Mouse (Mus musculus): ENCODE data around the gene Aoc2. TPM values are rescaled to one million over a fixed set of nuclear protein-coding genes. Genes with fewer than 3 reads are reported as not detected.

Aoc2 gene
- polyA plus RNA-seq, 1 experiment from 2014 or later: 2.1 TPM

DNA sequence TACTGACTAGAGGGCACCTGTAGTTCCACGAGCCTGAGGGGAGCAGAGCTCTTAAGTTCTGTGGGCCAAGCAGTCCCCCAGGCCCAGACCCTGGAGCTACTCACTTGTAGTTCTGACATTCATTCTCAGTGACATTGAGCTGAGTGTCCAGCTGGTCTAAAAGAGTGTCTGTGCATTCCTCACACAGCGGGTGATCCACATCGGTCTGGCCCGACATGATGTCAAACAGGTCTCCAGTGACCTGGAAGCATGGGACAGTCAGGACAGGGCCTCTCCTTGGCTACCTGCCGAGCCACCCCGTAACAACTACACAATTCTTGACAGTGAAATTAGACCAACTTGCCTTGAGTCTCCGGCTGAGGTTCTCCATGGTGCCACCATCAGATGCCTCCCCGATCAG, 29.7 kb upstream of the Aoc2 start:
- peaks cover 82% of the 10 kb centered on the region for H3K36me3 ChIP-seq
- 93% methylated on average over 8 of the region's 8 CpGs for WGBS
- ATAC-seq (ENCODE audit: low FRiP score, low read depth): no peak

DNA sequence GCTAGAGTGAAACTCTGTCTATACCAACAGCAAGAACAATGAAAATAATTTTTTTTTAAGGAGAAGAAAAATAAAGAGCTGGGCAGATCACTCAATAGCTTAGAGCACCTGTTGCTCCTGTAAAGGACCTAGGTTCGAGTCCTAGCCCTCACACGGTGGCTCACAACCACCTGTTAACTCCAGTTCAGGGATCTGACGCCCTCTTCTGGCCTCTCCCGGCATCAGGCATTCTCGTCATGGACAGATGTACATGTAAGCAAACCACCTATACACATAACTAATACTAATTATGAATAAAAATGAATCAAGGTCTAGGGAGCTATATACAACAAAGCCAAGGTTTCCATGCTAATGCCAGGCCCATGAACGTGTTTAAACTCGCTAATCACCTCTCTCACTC, 24.0 kb upstream of the Aoc2 start:
- Histone ChIP-seq H3K9ac (replicated peaks) (peak overlapping the region; percentile 86; the same call in 1 of the 2 replicates), H3K4me3 (peak overlapping the region; percentile 95), H3K9me3 (no peaks in the 10 kb centered on the region), H3K36me3 (peaks cover 28% of the 10 kb centered on the region), H3K4me1 (peaks cover 14% of the 10 kb centered on the region), H3K4me2 (replicated peaks) (peak overlapping the region; percentile 98), H3K27me3 (no peaks in the 10 kb centered on the region), H3K27ac (replicated peaks) (no peak overlapping the region)
- no peak for ATAC-seq (ENCODE audit: low FRiP score, low read depth)
- WGBS: 66% methylated on average over 7 of the region's 7 CpGs

More for the DNA sequence above, 29.7 kb upstream of the Aoc2 start:
- no peak overlapping the region for H3K4me2 ChIP-seq (replicated peaks)
- H3K4me3 ChIP-seq: no peak overlapping the region
- 0 out of 2 replicates have a peak, but pooled peaks cover under 1% of the 10 kb centered on the region for H3K4me1 ChIP-seq
- no peak overlapping the region for H3K9ac ChIP-seq (replicated peaks)
- no peaks in the 10 kb centered on the region for H3K9me3 ChIP-seq
- no peak overlapping the region for H3K27ac ChIP-seq (replicated peaks)
- no peaks in the 10 kb centered on the region for H3K27me3 ChIP-seq

DNA sequence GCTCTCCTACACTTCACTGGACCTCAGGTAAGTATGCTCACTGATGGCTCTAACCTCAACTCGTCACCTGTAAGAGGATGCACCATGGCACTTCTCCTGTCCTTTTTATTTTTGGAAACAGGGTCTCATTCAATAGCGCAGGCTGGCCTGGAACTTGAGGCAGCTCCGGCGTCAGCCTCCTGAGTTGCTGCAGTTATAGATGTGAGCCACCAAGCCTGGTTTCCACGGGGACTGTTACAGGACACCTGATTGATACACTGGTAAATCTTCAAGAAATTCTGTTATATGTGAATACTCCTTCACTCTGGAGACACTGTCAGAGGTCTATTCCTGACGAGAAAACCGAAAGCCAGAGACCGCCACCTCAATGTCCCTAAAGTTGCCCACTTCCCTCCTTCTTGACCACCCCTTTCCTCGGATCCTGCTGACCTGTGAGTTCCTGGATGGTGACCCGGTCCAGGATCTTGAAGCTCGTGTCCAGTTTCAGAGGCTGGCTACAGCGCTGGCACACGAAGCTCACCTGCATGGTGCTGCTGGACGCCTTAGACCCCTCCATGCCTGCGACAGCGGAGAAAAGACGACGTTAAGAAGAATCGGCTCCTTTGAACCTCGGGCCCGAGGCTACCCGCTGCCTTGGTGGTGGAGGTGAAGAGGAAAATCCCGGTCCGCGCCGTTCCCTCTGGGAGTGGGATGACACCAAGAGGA, 23.4 kb upstream of the Aoc2 start:
- WGBS: 13% methylated on average over 26 of the region's 26 CpGs
- Histone ChIP-seq H3K4me3 (peak overlapping the region; percentile 95), H3K9ac (replicated peaks) (peak overlapping the region; percentile 86), H3K36me3 (peaks cover 22% of the 10 kb centered on the region), H3K4me1 (peaks cover 14% of the 10 kb centered on the region), H3K27me3 (no peaks in the 10 kb centered on the region), H3K4me2 (replicated peaks) (peak overlapping the region; percentile 98), H3K27ac (replicated peaks) (peak overlapping the region; percentile 64; the same call in 1 of the 2 replicates), H3K9me3 (no peaks in the 10 kb centered on the region)
- peak; percentile 38 for ATAC-seq (ENCODE audit: low FRiP score, low read depth)

GRCm38 (mm10) chr11:101302004-101302798, 22.7 kb upstream of the Aoc2 start, which contains the start of gene Becn1:
Gene Becn1 (minus strand): TSS chr11:101302286.
- H3K4me1 ChIP-seq: peaks cover 14% of the 10 kb centered on the region
- H3K9me3 ChIP-seq: no peaks in the 10 kb centered on the region
- peak within 1 kb of the TSS; percentile 98 for H3K4me2 ChIP-seq (replicated peaks)
- H3K36me3 ChIP-seq: peaks cover 20% of the 10 kb centered on the region
- ATAC-seq (ENCODE audit: low FRiP score, low read depth): peak; percentile 82
- peak within 1 kb of the TSS; percentile 64; the same call in 1 of the 2 replicates for H3K27ac ChIP-seq (replicated peaks)
- H3K27me3 ChIP-seq: no peaks in the 10 kb centered on the region
- H3K9ac ChIP-seq (replicated peaks): peak within 1 kb of the TSS; percentile 86
- 7% methylated on average over 39 of the region's 39 CpGs for WGBS
- peak within 1 kb of the TSS; percentile 95 for H3K4me3 ChIP-seq

DNA sequence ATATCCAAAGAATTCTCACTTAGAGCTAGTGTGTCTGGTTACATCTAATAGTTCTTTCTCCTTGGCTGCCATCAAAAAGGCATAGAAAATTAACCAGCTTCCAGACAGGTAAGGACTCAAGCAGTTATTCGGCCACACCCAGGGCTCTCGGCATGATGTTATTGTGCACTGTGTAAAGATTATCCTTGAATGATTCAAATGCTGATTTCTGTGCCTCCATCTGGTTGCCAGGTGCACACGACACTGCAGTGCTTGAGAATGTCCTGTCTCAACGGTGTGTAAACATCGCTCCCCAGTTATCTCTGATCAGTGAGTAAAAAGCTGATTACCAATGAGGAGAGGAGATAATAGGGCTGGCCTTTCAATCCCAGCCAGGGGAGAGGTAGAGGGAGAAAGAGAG, 17.1 kb upstream of the Aoc2 start:
- Histone ChIP-seq H3K4me2 (replicated peaks) (no peak overlapping the region), H3K9ac (replicated peaks) (no peak overlapping the region), H3K9me3 (no peaks in the 10 kb centered on the region), H3K27ac (replicated peaks) (no peak overlapping the region), H3K4me3 (no peak overlapping the region), H3K36me3 (no peaks in the 10 kb centered on the region), H3K27me3 (no peaks in the 10 kb centered on the region), H3K4me1 (no peaks in the 10 kb centered on the region)
- no peak for ATAC-seq (ENCODE audit: low FRiP score, low read depth)
- 39% methylated on average over 5 of the region's 5 CpGs for WGBS

DNA sequence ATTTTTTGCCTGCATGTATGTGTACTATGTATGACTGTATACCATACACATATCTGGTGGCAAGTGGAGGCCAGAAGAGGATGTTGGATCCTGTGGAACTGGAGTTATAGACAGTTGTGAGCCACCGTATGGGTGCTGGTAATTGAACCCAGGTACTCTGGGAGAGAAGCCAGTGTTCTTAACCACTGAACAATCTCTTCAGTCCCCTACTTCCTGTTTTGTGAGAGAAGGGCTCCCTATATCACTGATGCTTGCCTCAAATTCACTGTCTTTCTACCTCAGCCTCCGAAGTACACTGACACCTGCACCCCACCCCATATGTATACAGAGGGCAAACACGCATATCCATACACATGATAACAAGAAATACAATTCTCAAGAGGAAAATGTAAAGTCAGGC, 13.8 kb upstream of the Aoc2 start:
- Histone ChIP-seq H3K9me3 (no peaks in the 10 kb centered on the region), H3K27me3 (no peaks in the 10 kb centered on the region), H3K4me2 (replicated peaks) (no peak overlapping the region), H3K36me3 (no peaks in the 10 kb centered on the region), H3K4me3 (no peak overlapping the region), H3K4me1 (peaks cover 2% of the 10 kb centered on the region; the same call in 1 of the 2 replicates), H3K27ac (replicated peaks) (no peak overlapping the region), H3K9ac (replicated peaks) (no peak overlapping the region)
- 91% methylated on average over 3 of the region's 3 CpGs for WGBS
- ATAC-seq (ENCODE audit: low FRiP score, low read depth): no peak

DNA sequence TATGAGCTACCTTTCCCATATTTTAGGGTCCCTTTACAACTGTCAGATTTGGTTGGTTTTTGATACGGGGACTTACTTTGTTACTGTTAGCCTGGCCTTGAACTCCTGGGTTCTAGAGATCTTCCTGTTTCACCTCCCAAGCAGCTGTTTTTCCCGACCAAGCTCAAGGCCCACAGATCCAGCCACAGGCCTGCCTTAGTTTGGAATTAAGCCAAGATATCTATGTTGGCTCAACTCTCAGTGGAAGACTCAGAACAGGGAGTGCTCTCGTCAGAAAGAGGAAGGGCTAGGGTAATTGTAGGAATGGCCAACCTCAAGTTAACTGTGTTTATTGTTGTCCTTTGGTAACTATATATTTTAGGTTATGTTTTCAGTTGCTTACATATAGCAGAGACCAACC, 12.7 kb upstream of the Aoc2 start:
- no peak overlapping the region for H3K27ac ChIP-seq (replicated peaks)
- no peak overlapping the region for H3K9ac ChIP-seq (replicated peaks)
- H3K9me3 ChIP-seq: no peaks in the 10 kb centered on the region
- H3K36me3 ChIP-seq: no peaks in the 10 kb centered on the region
- H3K4me1 ChIP-seq: peaks cover 8% of the 10 kb centered on the region
- WGBS: 78% methylated on average over 3 of the region's 3 CpGs
- H3K27me3 ChIP-seq: no peaks in the 10 kb centered on the region
- no peak overlapping the region for H3K4me2 ChIP-seq (replicated peaks)
- ATAC-seq (ENCODE audit: low FRiP score, low read depth): no peak
- no peak overlapping the region for H3K4me3 ChIP-seq

- 93% methylated on average over 1 of the region's 1 CpGs for WGBS
- H3K27me3 ChIP-seq: no peaks in the 10 kb centered on the region
- H3K9me3 ChIP-seq: no peaks in the 10 kb centered on the region
- no peak overlapping the region for H3K4me2 ChIP-seq (replicated peaks)
- no peak overlapping the region for H3K4me3 ChIP-seq
- H3K36me3 ChIP-seq: peaks cover 17% of the 10 kb centered on the region
- H3K27ac ChIP-seq (replicated peaks): no peak overlapping the region
- peaks cover 18% of the 10 kb centered on the region for H3K4me1 ChIP-seq
- H3K9ac ChIP-seq (replicated peaks): no peak overlapping the region
- ATAC-seq (ENCODE audit: low FRiP score, low read depth): no peak
Measured at GRCm38 (mm10) chr11:101314567-101314966, 10.3 kb upstream of the Aoc2 start.

GRCm38 (mm10) chr11:101315082-101315650, 9.7 kb upstream of the Aoc2 start:
- ATAC-seq (ENCODE audit: low FRiP score, low read depth): no peak
- no peaks in the 10 kb centered on the region for H3K9me3 ChIP-seq
- H3K36me3 ChIP-seq: peaks cover 23% of the 10 kb centered on the region
- H3K4me3 ChIP-seq: peak overlapping the region; percentile 98
- H3K4me2 ChIP-seq (replicated peaks): peak overlapping the region; percentile 99
- peak overlapping the region; percentile 49 for H3K27ac ChIP-seq (replicated peaks)
- WGBS: 83% methylated on average over 8 of the region's 8 CpGs
- H3K4me1 ChIP-seq: peaks cover 18% of the 10 kb centered on the region
- peak overlapping the region; percentile 92 for H3K9ac ChIP-seq (replicated peaks)
- H3K27me3 ChIP-seq: no peaks in the 10 kb centered on the region

- Histone ChIP-seq H3K9ac (replicated peaks) (peak within 1 kb of the TSS; percentile 92), H3K4me1 (peaks cover 18% of the 10 kb centered on the region), H3K27ac (replicated peaks) (peak within 1 kb of the TSS; percentile 49), H3K9me3 (no peaks in the 10 kb centered on the region), H3K36me3 (peaks cover 30% of the 10 kb centered on the region), H3K4me3 (peak within 1 kb of the TSS; percentile 98), H3K4me2 (replicated peaks) (peak within 1 kb of the TSS; percentile 99), H3K27me3 (no peaks in the 10 kb centered on the region)
- peak; percentile 93 for ATAC-seq (ENCODE audit: low FRiP score, low read depth)
- under 1% methylated on average over 62 of the region's 62 CpGs for WGBS
Measured at GRCm38 (mm10) chr11:101315665-101316500, 9.0 kb upstream of the Aoc2 start, which contains the start of gene Psme3. Gene Psme3 (plus strand): TSS chr11:101316213.

GRCm38 (mm10) chr11:101316501-101316917, 8.4 kb upstream of the Aoc2 start:
- peak overlapping the region; percentile 49; the same call in 1 of the 2 replicates for H3K27ac ChIP-seq (replicated peaks)
- no peak; the same call in 1 of the 2 replicates for ATAC-seq (ENCODE audit: low FRiP score, low read depth)

More at GRCm38 (mm10) chr11:101316501-101316917, 8.4 kb upstream of the Aoc2 start:
- no peaks in the 10 kb centered on the region for H3K27me3 ChIP-seq
- H3K9me3 ChIP-seq: no peaks in the 10 kb centered on the region
- peaks cover 18% of the 10 kb centered on the region for H3K4me1 ChIP-seq
- H3K9ac ChIP-seq (replicated peaks): peak overlapping the region; percentile 92
- under 1% methylated on average over 17 of the region's 17 CpGs for WGBS
- peak overlapping the region; percentile 98 for H3K4me3 ChIP-seq
- peaks cover 36% of the 10 kb centered on the region for H3K36me3 ChIP-seq
- peak overlapping the region; percentile 99 for H3K4me2 ChIP-seq (replicated peaks)
